Mouse (Mus musculus) MN1 (cell line): ENCODE measurements at regions not wholly inside any gene's neighbourhood (a gene's known extent, or its start where the extent isn't known, plus 50 kb on each side); places are given as distances from the start of the nearest gene placed in this dataset.
A peak's percentile ranks its signal among the peaks of the same experiment; 100 is the strongest.
"Not testable (repeated sequence)": the region's sequence is repeated elsewhere in the genome, so short reads cannot be mapped to it uniquely, and the experiment has no call there.

ENCODE experiments used
- DNase-seq: peaks from one replicate; pipeline ENCODE4 v3.0.0-alpha.2; 2016; ENCODE audit warnings: low spot score

- DNase-seq: no peak
These were observed 59.8 kb upstream of the Tnfrsf21 start for GRCm38 (mm10) chr17:42956588-42956987.

GRCm38 (mm10) chr17:42954722-42955121 is 61.6 kb upstream of the Tnfrsf21 start:
- DNase-seq: no peak

GRCm38 (mm10) chr17:42944453-42944852 is 68.0 kb upstream of the Cd2ap start:
- no peak for DNase-seq

GRCm38 (mm10) chr17:42943272-42943696 is 66.8 kb upstream of the Cd2ap start:
- peak; percentile 67 for DNase-seq

GRCm38 (mm10) chr17:42939476-42939875 is 63.0 kb upstream of the Cd2ap start:
- DNase-seq: no peak

GRCm38 (mm10) chr17:42938579-42938978 is 62.1 kb upstream of the Cd2ap start:
- DNase-seq: no peak

- DNase-seq: not testable (repeated sequence)
These were observed 61.0 kb upstream of the Cd2ap start for GRCm38 (mm10) chr17:42937480-42937879.

GRCm38 (mm10) chr17:42934068-42934467 is 57.6 kb upstream of the Cd2ap start:
- peak; percentile 64 for DNase-seq

- DNase-seq: no peak
These were observed 57.0 kb upstream of the Cd2ap start for GRCm38 (mm10) chr17:42933335-42934004.

- no peak for DNase-seq
These were observed 50.9 kb upstream of the Cd2ap start for GRCm38 (mm10) chr17:42927320-42927719.
